Mouse (Mus musculus): ENCODE measurements at regions not wholly inside any gene's neighbourhood (a gene's known extent, or its start where the extent isn't known, plus 50 kb on each side); places are given as distances from the start of the nearest gene placed in this dataset.

DNA sequence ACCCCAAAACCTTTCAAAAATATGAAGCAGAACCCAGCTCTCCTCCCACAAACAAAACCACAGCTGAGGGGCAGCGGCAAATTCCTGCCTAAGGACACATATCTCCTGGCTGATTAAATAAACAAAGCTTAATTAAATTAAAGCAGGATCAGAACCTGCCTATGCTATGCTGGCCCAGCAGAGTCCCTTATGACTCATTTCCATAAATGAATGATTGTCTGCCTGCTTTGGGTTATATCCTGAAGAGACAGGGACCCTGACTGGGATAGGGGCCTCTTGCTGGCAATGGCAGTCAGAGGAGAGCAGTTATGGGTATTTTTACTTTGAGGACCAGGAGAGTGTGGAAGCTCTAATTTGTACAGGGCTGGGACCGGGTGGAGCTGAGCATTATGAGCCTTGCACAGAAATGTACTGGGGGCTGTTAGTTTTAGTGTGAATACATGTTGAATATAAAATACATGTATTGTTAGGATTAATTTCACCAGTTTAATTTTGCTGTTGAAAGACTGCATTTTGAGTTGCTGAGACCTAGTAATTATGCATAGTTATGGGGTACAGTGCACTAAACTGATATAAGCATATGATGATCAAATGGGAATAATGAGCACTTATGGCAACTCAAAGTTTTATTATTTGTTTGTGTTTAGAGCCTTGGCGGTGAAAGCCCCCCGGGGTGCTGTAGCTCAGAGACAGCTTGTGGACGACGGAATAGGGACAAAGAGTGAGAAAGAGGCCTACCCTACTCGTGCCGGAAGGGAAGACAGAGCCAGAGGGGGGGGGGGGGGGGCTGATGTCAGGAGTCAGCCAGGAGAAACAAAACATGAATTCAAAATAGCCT, 156.7 kb downstream of the Cartpt start:
- TF ChIP-seq POLR2A (IDR thresholded peaks at IDR 0.05; ENCODE audit: control insufficient read depth in 1 of 2, insufficient read depth in 1 of 2, low read depth in 1 of 2, low read length in 2 of 2, poor library complexity in 1 of 2): no peak
- no peak for TF ChIP-seq CTCF (IDR thresholded peaks at IDR 0.05 in 2 of 3, conservative IDR thresholded peaks at IDR 0.05 in 1 of 3; ENCODE audit: control insufficient read depth in 1 of 3, insufficient read depth in 1 of 3, low read depth in 2 of 3, low read length in 3 of 3, poor library complexity in 1 of 3, severe bottlenecking in 1 of 3)
- TF ChIP-seq USF1 (IDR thresholded peaks at IDR 0.05; ENCODE audit: low read depth, low read length): no peak
- no peak for TF ChIP-seq CHD1 (IDR thresholded peaks at IDR 0.05; ENCODE audit: low read depth, low read length)
- TF ChIP-seq EP300 (IDR thresholded peaks at IDR 0.05; ENCODE audit: low read depth in 1 of 2, low read length in 2 of 2): no peak
- no peak for TF ChIP-seq MXI1 (IDR thresholded peaks at IDR 0.05; ENCODE audit: low read depth, low read length)
- TF ChIP-seq RCOR1 (IDR thresholded peaks at IDR 0.05; ENCODE audit: low read depth, low read length): no peak
- TF ChIP-seq MAZ (IDR thresholded peaks at IDR 0.05; ENCODE audit: low read depth, low read length): no peak
- no peak for TF ChIP-seq GATA1 (IDR thresholded peaks at IDR 0.05; ENCODE audit: low read depth, low read length)
- TF ChIP-seq E2F4 (IDR thresholded peaks at IDR 0.05; ENCODE audit: borderline replicate concordance, low read depth, low read length): no peak
- TF ChIP-seq KAT2A (conservative IDR thresholded peaks at IDR 0.05; ENCODE audit: low read depth, low read length): no peak
